Mouse (Mus musculus) midbrain, embryonic 16.5 days (tissue): Measurements from ENCODE around the gene Snrpg. TPM values are rescaled to one million over a fixed set of nuclear protein-coding genes. Genes with fewer than 3 reads are reported as not detected.

Experiments
- ATAC-seq: fragments of 200-750 bp; cut with Nextera tagmentation; 2 replicates; pipeline ENCODE4 v1.8.0; 2017; ENCODE audit warnings: moderate TSS enrichment
- H3K27ac ChIP-seq: fragments of 300-500 bp; sonication (generic); 2 replicates; pipeline ENCODE4 v1.5.1; 2014; ENCODE audit warnings: mild to moderate bottlenecking, low read length, mixed read lengths
- H3K27me3 ChIP-seq: fragments of 300-500 bp; sonication (generic); 2 replicates; pipeline ENCODE4 v1.6.1; 2014; ENCODE audit warnings: low read depth, low read length, mixed read lengths; ENCODE audit not compliant: control insufficient read depth, insufficient read depth
- H3K36me3 ChIP-seq: fragments of 300-500 bp; sonication (generic); 2 replicates; pipeline ENCODE4 v1.6.1; 2014; ENCODE audit warnings: mild to moderate bottlenecking, low read length, moderate library complexity, mixed read lengths; ENCODE audit not compliant: control insufficient read depth, insufficient read depth
- H3K4me1 ChIP-seq: fragments of 300-500 bp; sonication (generic); 2 replicates; pipeline ENCODE4 v1.6.1; 2014; ENCODE audit warnings: mild to moderate bottlenecking, low read length, mixed read lengths; ENCODE audit not compliant: control insufficient read depth, insufficient read depth
- H3K4me2 ChIP-seq: fragments of 300-500 bp; sonication (generic); 2 replicates; pipeline ENCODE4 v1.6.1; 2014; ENCODE audit warnings: mild to moderate bottlenecking, low read length, mixed read lengths
- H3K4me3 ChIP-seq: fragments of 300-500 bp; sonication (generic); 2 replicates; pipeline ENCODE4 v1.5.1; 2014; ENCODE audit warnings: low read depth, mild to moderate bottlenecking, low read length, moderate library complexity, mixed read lengths
- H3K9ac ChIP-seq: fragments of 300-500 bp; sonication (generic); 2 replicates; pipeline ENCODE4 v1.6.1; 2014; ENCODE audit warnings: low read depth, low read length, mixed read lengths
- H3K9me3 ChIP-seq: fragments of 300-500 bp; sonication (generic); replicated peaks from 2 replicates; pipeline ENCODE4 v1.6.1; 2014; ENCODE audit warnings: mild to moderate bottlenecking, low read length, mixed read lengths; ENCODE audit not compliant: control insufficient read depth, poor library complexity, severe bottlenecking
- WGBS: fragments of 180-500 bp; shearing (Covaris S2); extraction: QIAGEN DNeasy Blood & Tissue Kit; methylation state at CpG from one replicate; pipeline ENCODE4 v1.1.7; 2014; 5-methylcytosine and 5-hydroxymethylcytosine counted together
- polyA plus RNA-seq: library from polyadenylated mRNA; unstranded; fragments of >200 nt; fragmentation: Nextera tagmentation; extraction: Ambion mirVana; gene quantifications from 2 replicates; pipeline ENCODE4 v1.2.1, GENCODE M21; 2015

Snrpg gene
- polyA plus RNA-seq, 1 experiment from 2014 or later: 280 TPM

DNA sequence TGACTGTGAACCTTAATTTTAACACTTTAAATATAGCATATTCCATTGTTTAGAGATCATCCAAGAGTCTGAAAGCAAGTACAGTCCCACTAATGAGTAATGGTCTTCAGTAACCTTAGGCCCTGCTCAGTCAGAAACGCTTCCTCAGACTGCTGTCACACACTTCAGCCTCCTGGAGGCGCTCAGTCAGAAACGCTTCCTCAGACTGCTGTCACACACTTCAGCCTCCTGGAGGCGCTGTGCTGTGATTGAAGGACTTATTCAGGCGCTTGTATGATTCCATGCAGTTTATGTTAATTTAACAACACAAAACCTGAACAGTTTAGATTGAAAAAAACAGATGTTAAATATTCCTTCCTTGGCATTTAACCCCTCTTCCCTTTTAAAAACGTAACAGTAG lies 49.4 kb downstream of the Snrpg start:
- Histone ChIP-seq H3K36me3 (peaks cover 61% of the 10 kb centered on the region), H3K4me2 (no peak overlapping the region), H3K27me3 (no peaks in the 10 kb centered on the region), H3K4me1 (no peaks in the 10 kb centered on the region), H3K27ac (no peak overlapping the region), H3K4me3 (no peak overlapping the region), H3K9me3 (no peaks in the 10 kb centered on the region), H3K9ac (no peak overlapping the region)
- ATAC-seq: no peak
- 79% methylated on average over 6 of the region's 6 CpGs for WGBS

DNA sequence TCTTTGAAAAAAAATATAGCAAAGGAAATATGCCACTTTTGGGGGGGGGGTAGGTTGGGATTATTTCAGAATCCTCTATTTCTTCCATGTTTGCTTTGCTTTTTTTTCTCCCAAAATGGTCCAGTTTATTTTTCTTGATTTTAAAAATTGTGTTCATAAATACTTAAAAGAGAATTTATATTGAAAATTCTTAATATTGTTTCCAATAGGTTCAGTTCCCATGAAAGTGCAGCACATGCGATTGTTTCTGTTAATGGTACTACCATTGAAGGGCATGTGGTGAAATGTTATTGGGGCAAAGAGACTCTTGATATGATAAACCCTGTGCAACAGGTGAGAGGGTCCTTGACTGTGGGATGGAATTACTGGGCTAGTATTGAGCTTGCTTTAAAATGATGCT lies 55.3 kb downstream of the Snrpg start, which contains the start of gene Gm44790:
Gene Gm44790, plus strand, starts transcription at position 301 of the 400 bp plus-strand sequence.
- H3K4me2 ChIP-seq: no peak within 1 kb of the TSS
- peaks cover 53% of the 10 kb centered on the region for H3K36me3 ChIP-seq
- H3K9ac ChIP-seq: no peak within 1 kb of the TSS
- ATAC-seq: no peak
- no peak within 1 kb of the TSS for H3K4me3 ChIP-seq
- WGBS: 89% methylated on average over 1 of the region's 1 CpGs
- no peaks in the 10 kb centered on the region for H3K4me1 ChIP-seq
- no peaks in the 10 kb centered on the region for H3K27me3 ChIP-seq
- no peaks in the 10 kb centered on the region for H3K9me3 ChIP-seq
- no peak within 1 kb of the TSS for H3K27ac ChIP-seq

Other genes starting within 250 kb of the Snrpg start
- 13.1 and 14.7 TPM in 2 replicates for gene Tgfa, start 176.1 kb upstream of the Snrpg start, polyA plus RNA-seq
- 120 and 124 TPM in 2 replicates for gene Fam136a, start 5.7 kb upstream of the Snrpg start, polyA plus RNA-seq
- 93.6 and 100 TPM in 2 replicates for gene Pcyox1, start 25.9 kb downstream of the Snrpg start, polyA plus RNA-seq
- 313 and 356 TPM in 2 replicates for gene Tia1, start 32.9 kb downstream of the Snrpg start, polyA plus RNA-seq
- 0.47 TPM in 1 of 2 replicates, not detected in the other for gene Gm44790, start 55.4 kb downstream of the Snrpg start, polyA plus RNA-seq
- 24.1 and 25.6 TPM in 2 replicates for gene C87436, start 67.1 kb downstream of the Snrpg start, polyA plus RNA-seq
- gene Pcbp1, start 155.0 kb downstream of the Snrpg start, polyA plus RNA-seq: 190 and 269 TPM in 2 replicates